Mouse (Mus musculus) cerebellum, adult 2 months (tissue): ENCODE measurements at regions not wholly inside any gene's neighbourhood (a gene's known extent, or its start where the extent isn't known, plus 50 kb on each side); places are given as distances from the start of the nearest gene placed in this dataset.

Experiments
- DNase-seq, 2 experiments: peaks; one replicate each; pipeline ENCODE4 v3.0.0; 2021
- H3K27ac ChIP-seq: fragments of 200-500 bp; 2 replicates; pipeline ENCODE4 v1.5.1; 2012; ENCODE audit warnings: low read length, control low read depth, inconsistent platforms; ENCODE audit not compliant: insufficient read depth
- H3K27me3 ChIP-seq: fragments of 200-500 bp; 2 replicates; pipeline ENCODE4 v1.6.1; 2012; ENCODE audit warnings: inconsistent platforms, mild to moderate bottlenecking, low read length, moderate library complexity; ENCODE audit not compliant: control insufficient read depth, insufficient read depth
- H3K4me1 ChIP-seq: fragments of 200-500 bp; 2 replicates; pipeline ENCODE4 v1.6.1; 2011; ENCODE audit warnings: low read length; ENCODE audit not compliant: control insufficient read depth, insufficient read depth
- H3K4me3 ChIP-seq: fragments of 200-500 bp; replicated peaks from 2 replicates; pipeline ENCODE3; 2011; ENCODE audit warnings: mild to moderate bottlenecking, low read depth, low read length, control low read depth; ENCODE audit not compliant: insufficient read depth
- CTCF ChIP-seq: fragments of 200-500 bp; IDR thresholded peaks from 2 replicates; pipeline ENCODE4 v1.5.1; 2011; ENCODE audit warnings: low read depth, mild to moderate bottlenecking, control low read depth, low read length, moderate library complexity, borderline replicate concordance; ENCODE audit not compliant: insufficient read depth
- POLR2A ChIP-seq: fragments of 200-500 bp; IDR thresholded peaks from 2 replicates; pipeline ENCODE4 v1.6.1; 2011; ENCODE audit warnings: low read length, control low read depth, borderline replicate concordance; ENCODE audit not compliant: insufficient read depth
- WGBS: fragments of 180-500 bp; shearing (Covaris S2); methylation state at CpG from one replicate; pipeline ENCODE4 v1.1.7; 2018; 5-methylcytosine and 5-hydroxymethylcytosine counted together

DNA sequence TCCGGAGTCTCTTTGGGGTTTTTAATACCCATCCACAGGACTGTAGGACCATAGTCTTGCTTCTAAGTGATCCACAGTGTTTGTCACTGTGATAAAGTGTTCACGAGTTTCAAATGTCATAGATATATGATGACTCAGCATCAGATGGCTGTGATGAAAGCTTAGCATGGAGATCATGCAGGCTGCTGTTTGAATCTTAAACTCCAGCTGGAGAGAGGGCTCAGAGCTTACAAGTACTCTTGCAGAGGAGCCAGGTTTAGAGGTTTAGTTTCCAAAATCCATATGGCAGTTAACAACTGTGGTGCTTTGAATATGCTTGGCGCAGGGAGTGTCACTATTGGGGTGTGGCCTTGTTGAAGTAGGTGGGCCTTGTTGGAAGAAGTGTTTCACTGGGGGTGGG is 280.9 kb upstream of the Ubash3b start:
- 97% methylated on average over 3 of the region's 3 CpGs for WGBS
- Histone ChIP-seq H3K27ac (no peak overlapping the region), H3K27me3 (no peaks in the 10 kb centered on the region; the same call in 1 of the 2 replicates), H3K4me3 (no peak overlapping the region), H3K4me1 (peaks cover 2% of the 10 kb centered on the region)
- TF ChIP-seq POLR2A (no peak), CTCF (no peak)
- no peak for DNase-seq

DNA sequence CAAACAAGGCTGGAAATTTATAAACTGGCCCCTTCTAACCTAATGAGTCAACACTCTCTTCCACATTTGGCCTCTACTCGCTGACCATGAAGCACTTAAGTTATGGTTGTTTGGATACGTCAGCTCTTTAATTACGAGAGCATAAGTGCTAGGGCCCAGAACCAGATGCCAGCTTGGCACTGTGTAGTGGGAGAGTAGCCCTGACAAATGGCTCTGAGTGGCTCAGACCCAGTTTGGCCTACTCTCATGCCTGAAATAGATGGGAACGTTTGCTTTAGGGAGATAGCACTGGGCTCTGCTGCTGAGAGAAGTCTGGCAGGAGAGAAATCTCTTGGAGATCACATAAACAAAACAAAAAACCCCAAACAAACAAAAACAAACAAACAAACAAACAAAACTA is 278.5 kb upstream of the Ubash3b start:
- TF ChIP-seq POLR2A: no peak
- Histone ChIP-seq H3K4me1 (peaks cover 2% of the 10 kb centered on the region), H3K27ac (no peak overlapping the region), H3K27me3 (no peaks in the 10 kb centered on the region; the same call in 1 of the 2 replicates), H3K4me3 (no peak overlapping the region)
- 8% methylated on average over 4 of the region's 4 CpGs for WGBS
- peak; percentile 54 to 79 for DNase-seq

- Histone ChIP-seq H3K4me1 (peaks cover 2% of the 10 kb centered on the region), H3K27me3 (no peaks in the 10 kb centered on the region), H3K27ac (no peak overlapping the region), H3K4me3 (no peak overlapping the region)
- no peak for DNase-seq
- TF ChIP-seq CTCF (no peak), POLR2A (no peak)
- WGBS: 98% methylated on average over 2 of the region's 2 CpGs
Observed at GRCm38 (mm10) chr9:41438141-41438540, 276.6 kb upstream of the Ubash3b start.

DNA sequence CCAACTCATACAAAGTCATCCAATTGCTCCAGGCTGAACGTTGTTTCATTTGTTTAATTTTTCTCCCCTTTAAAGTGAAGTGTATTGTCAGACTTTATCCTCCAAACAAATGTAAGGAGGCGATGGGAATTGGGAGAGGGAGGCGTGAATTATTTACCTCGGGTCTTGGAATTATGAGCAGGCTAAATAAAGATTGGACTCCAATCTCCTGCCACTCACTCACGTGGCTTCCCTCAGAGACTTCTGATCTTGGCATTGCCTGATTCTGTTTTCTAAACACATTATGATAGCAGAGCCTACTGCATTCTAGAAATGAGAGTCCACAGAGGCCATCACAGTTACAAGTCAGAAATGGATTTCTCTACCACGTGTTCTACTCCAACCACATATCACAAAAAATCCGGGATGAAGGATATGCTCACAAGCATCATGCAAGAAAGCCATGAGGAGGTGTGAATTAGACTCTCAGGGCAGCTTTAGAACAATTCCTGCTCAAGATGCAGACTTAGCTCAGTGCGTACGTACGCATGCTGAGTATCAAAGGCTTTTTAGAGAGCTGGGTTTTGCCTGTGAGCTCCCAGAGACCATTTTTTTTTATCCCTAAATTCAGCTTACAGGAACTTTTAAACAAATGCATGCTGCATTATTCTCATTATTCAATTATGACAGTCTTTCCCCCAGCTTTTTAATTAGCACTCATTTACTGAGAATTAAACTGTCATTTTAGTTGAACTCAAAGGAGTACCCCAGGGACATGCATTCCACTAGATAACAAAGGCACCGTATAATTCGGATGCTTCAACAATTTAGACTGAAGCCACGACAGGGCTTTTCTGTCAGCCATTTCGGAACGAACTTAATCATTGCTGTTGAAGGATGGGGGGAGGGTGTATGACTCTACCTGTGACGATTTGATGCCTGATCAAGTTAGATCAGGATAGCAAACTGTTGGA is 269.2 kb upstream of the Ubash3b start:
- WGBS: 51% methylated on average over 16 of the region's 16 CpGs
- Histone ChIP-seq H3K4me1 (no peaks in the 10 kb centered on the region), H3K4me3 (no peak overlapping the region), H3K27me3 (no peaks in the 10 kb centered on the region; the same call in 1 of the 2 replicates), H3K27ac (no peak overlapping the region)
- DNase-seq: no peak
- TF ChIP-seq POLR2A: no peak
- TF ChIP-seq CTCF: no peak

DNA sequence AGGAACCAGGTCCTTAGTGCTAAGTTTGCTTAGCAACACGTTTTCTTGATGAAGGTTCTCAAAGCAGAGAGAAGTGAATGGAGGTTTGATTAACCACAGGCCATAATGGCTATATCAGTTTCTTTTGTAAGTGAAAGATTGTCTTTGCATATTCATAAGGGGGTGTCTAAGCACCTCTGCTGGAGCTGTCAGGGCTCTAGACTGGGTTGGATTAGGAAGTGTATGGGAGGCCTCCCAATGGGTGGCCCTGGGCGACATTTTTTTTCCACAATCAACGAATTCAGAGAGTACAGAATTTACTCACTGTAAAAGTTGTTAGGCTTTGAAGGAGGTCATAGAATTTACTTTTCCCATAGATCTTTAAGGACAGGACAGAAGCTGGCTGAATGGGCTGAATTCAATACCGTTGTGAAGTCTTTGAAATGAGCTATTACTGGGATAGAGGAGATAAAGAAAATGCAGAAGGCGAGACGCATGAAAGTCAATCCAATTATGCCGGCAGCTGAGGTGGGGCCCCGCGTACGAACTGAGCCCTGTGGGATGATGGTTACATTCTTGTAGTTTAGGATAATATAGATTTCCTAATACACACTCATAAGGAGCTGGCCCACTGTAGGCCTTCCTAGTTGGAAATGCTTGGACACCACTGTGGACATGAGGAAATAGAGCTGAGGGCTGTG is 268.4 kb upstream of the Ubash3b start:
- no peak overlapping the region for H3K4me3 ChIP-seq
- no peak overlapping the region for H3K27ac ChIP-seq
- DNase-seq: no peak
- TF ChIP-seq POLR2A (no peak), CTCF (no peak)
- WGBS: 53% methylated on average over 10 of the region's 10 CpGs
- H3K27me3 ChIP-seq: no peaks in the 10 kb centered on the region; the same call in 1 of the 2 replicates
- H3K4me1 ChIP-seq: no peaks in the 10 kb centered on the region

- 69% methylated on average over 4 of the region's 4 CpGs for WGBS
- no peak overlapping the region for H3K27ac ChIP-seq
- H3K4me3 ChIP-seq: no peak overlapping the region
- no peak for DNase-seq
- H3K27me3 ChIP-seq: no peaks in the 10 kb centered on the region; the same call in 1 of the 2 replicates
- TF ChIP-seq CTCF: no peak
- TF ChIP-seq POLR2A: no peak
- H3K4me1 ChIP-seq: no peaks in the 10 kb centered on the region
Observed at GRCm38 (mm10) chr9:41429236-41429635, 267.7 kb upstream of the Ubash3b start.

GRCm38 (mm10) chr9:41426698-41427097 is 265.2 kb upstream of the Ubash3b start:
- 87% methylated on average over 7 of the region's 7 CpGs for WGBS
- Histone ChIP-seq H3K4me1 (no peaks in the 10 kb centered on the region), H3K4me3 (no peak overlapping the region), H3K27me3 (no peaks in the 10 kb centered on the region; the same call in 1 of the 2 replicates), H3K27ac (no peak overlapping the region)
- TF ChIP-seq CTCF (no peak), POLR2A (no peak)
- DNase-seq: no peak
